Mouse (Mus musculus) heart, adult 2 months (tissue): ENCODE data around the gene Slc25a29.

Experiments
- CTCF ChIP-seq: fragments of 200-600 bp; IDR thresholded peaks from 2 replicates; pipeline ENCODE4 v1.8.1; 2022; ENCODE audit warnings: antibody characterized with exemption, mild to moderate bottlenecking, moderate library complexity
- EP300 ChIP-seq: fragments of 200-500 bp; IDR thresholded peaks from 2 replicates; pipeline ENCODE4 v1.6.1; 2011; ENCODE audit warnings: low read depth, low read length, control low read depth; ENCODE audit not compliant: insufficient read depth
- POLR2A ChIP-seq: fragments of 200-500 bp; IDR thresholded peaks from 2 replicates; pipeline ENCODE4 v1.6.1; 2011; ENCODE audit warnings: mild to moderate bottlenecking, low read depth, low read length, control low read depth; ENCODE audit not compliant: insufficient read depth

GRCm38 (mm10) chr12:108814470-108814869 is 21.2 kb downstream of the Slc25a29 start:
- TF ChIP-seq POLR2A = no peak
- TF ChIP-seq CTCF = no peak
- no peak for TF ChIP-seq EP300
